Mouse (Mus musculus) liver, embryonic 11.5 days (tissue): ENCODE data around the gene Dck. TPM values are rescaled to one million over a fixed set of nuclear protein-coding genes. Genes with fewer than 3 reads are reported as not detected.
A peak's percentile ranks its signal among the peaks of the same experiment; 100 is the strongest.

Experiments
- ATAC-seq: fragments of 200-750 bp; cut with Nextera tagmentation; replicated peaks from 2 replicates; pipeline ENCODE4 v1.8.0; 2017; ENCODE audit warnings: moderate number of reproducible peaks, mild to moderate bottlenecking, moderate TSS enrichment, moderate library complexity; ENCODE audit not compliant: low FRiP score
- DNase-seq: peaks from one replicate; pipeline ENCODE4 v3.0.0-alpha.2; 2017; ENCODE audit warnings: low spot score
- H3K27ac ChIP-seq: fragments of 300-500 bp; sonication (generic); 2 replicates; pipeline ENCODE4 v1.5.1; 2014; ENCODE audit warnings: mild to moderate bottlenecking, low read depth, low read length, control low read depth
- H3K27me3 ChIP-seq: fragments of 300-500 bp; sonication (generic); replicated peaks from 2 replicates; pipeline ENCODE4 v1.6.1; 2014; ENCODE audit warnings: low read length, mixed read lengths; ENCODE audit not compliant: control insufficient read depth, insufficient read depth
- H3K36me3 ChIP-seq: fragments of 300-500 bp; sonication (generic); 2 replicates; pipeline ENCODE4 v1.6.1; 2014; ENCODE audit warnings: mild to moderate bottlenecking, low read length, moderate library complexity, mixed read lengths; ENCODE audit not compliant: control insufficient read depth, insufficient read depth
- H3K4me1 ChIP-seq: fragments of 300-500 bp; sonication (generic); replicated peaks from 2 replicates; pipeline ENCODE4 v1.6.1; 2014; ENCODE audit warnings: low read length, mixed read lengths; ENCODE audit not compliant: control insufficient read depth, insufficient read depth
- H3K4me2 ChIP-seq: fragments of 300-500 bp; sonication (generic); 2 replicates; pipeline ENCODE4 v1.6.1; 2014; ENCODE audit warnings: mild to moderate bottlenecking, control low read depth, moderate library complexity
- H3K4me3 ChIP-seq: fragments of 300-500 bp; sonication (generic); 2 replicates; pipeline ENCODE4 v1.5.1; 2014; ENCODE audit warnings: low read depth, low read length, control low read depth
- H3K9ac ChIP-seq: fragments of 300-500 bp; sonication (generic); 2 replicates; pipeline ENCODE4 v1.6.1; 2014; ENCODE audit warnings: low read depth, low read length, control low read depth
- H3K9me3 ChIP-seq: fragments of 300-500 bp; sonication (generic); 2 replicates; pipeline ENCODE4 v1.6.1; 2016; ENCODE audit warnings: low read length, inconsistent platforms, mixed read lengths; ENCODE audit not compliant: control insufficient read depth
- WGBS: fragments of 180-500 bp; shearing (Covaris S2); extraction: QIAGEN DNeasy Blood & Tissue Kit; methylation state at CpG from one replicate; pipeline ENCODE4 v1.1.7; 2014; 5-methylcytosine and 5-hydroxymethylcytosine counted together
- polyA plus RNA-seq: library from polyadenylated mRNA; unstranded; fragments of >200 nt; fragmentation: Nextera tagmentation; extraction: Ambion mirVana; gene quantifications from 2 replicates; pipeline ENCODE4 v1.2.1, GENCODE M21; 2014

Gene Dck
- polyA plus RNA-seq, 1 experiment from 2014 or later = 87.7 TPM

DNA sequence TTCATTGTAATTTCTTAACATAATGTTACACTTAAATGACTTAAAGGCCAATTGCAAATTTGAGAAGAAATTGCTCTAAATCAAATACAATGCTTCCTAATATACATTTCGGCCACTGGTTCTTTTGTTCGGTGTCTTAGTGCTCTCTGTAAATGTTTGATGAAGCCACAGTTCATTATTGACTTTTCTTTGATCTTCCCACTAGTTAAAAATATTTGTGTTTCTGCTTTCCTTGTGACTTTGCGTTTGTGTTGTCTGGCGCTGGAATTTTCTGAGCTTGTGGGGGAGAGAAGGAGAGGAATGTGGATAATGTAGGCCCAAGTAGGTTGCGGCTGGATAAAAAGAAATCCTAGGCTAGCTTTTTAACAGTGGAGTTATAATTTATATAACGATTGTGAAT, 32.3 kb downstream of the Dck start:
- Histone ChIP-seq H3K27ac (peak overlapping the region; percentile 55; the same call in 1 of the 2 replicates), H3K4me2 (no peak overlapping the region), H3K36me3 (no peaks in the 10 kb centered on the region), H3K9me3 (no peaks in the 10 kb centered on the region), H3K27me3 (no peaks in the 10 kb centered on the region), H3K4me3 (no peak overlapping the region), H3K4me1 (no peaks in the 10 kb centered on the region), H3K9ac (no peak overlapping the region)
- 71% methylated on average over 6 of the region's 6 CpGs for WGBS
- DNase-seq (no peak), ATAC-seq (no peak)

DNA sequence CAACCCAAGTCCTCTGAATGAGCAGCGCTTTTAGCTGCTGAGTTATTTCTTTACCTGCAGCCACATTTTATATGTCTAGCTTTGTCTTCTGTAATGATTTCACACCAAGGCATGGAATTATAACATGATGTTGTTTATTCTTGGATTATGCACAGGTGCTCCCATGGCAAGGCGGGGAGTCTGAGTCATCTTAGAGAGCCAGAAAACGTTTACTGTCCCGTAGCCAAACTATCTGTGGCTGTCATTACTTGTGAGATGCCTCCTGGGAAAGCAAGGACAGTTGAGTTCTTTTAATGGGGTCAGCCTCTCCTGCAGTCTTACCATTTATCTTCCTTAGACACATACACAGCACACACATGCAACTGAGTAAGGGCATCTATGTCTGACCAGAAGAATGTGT, 40.8 kb downstream of the Dck start:
- WGBS = 84% methylated on average over 4 of the region's 4 CpGs
- no peak overlapping the region for H3K4me2 ChIP-seq
- H3K4me3 ChIP-seq = no peak overlapping the region
- ATAC-seq (no peak), DNase-seq (no peak)
- H3K9ac ChIP-seq = no peak overlapping the region
- H3K9me3 ChIP-seq = no peaks in the 10 kb centered on the region
- H3K27me3 ChIP-seq = no peaks in the 10 kb centered on the region
- no peaks in the 10 kb centered on the region for H3K4me1 ChIP-seq
- no peak overlapping the region for H3K27ac ChIP-seq
- H3K36me3 ChIP-seq = no peaks in the 10 kb centered on the region

- Histone ChIP-seq H3K4me2 (no peak overlapping the region), H3K9ac (no peak overlapping the region), H3K9me3 (no peaks in the 10 kb centered on the region), H3K4me3 (no peak overlapping the region), H3K36me3 (no peaks in the 10 kb centered on the region), H3K27ac (no peak overlapping the region), H3K4me1 (no peaks in the 10 kb centered on the region), H3K27me3 (no peaks in the 10 kb centered on the region)
- ATAC-seq (no peak), DNase-seq (no peak)
- WGBS = 17% methylated on average over 5 of the region's 5 CpGs
Measured at GRCm38 (mm10) chr5:88806278-88806677, 41.5 kb downstream of the Dck start.

DNA sequence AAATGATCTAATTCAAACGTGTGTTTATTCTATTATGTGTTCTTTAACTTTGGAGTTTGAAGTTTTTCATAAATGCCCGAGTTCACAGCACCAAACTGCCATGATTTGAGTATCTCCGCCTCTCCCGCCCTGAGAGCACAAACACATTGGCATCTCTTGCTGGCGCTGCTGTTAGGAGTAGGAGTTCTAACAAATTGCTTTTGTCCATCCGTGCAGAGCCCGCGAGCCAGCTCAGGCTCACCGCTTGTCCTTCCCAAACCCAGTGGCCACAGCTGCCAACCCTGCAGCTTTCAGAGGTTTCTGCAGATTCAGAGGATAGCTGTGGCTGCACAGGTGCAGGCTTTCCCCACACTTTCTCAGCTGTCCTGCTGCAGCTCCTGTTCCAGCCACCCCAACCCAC, 42.5 kb downstream of the Dck start:
- no peaks in the 10 kb centered on the region for H3K9me3 ChIP-seq
- H3K9ac ChIP-seq = no peak overlapping the region
- no peaks in the 10 kb centered on the region for H3K27me3 ChIP-seq
- H3K36me3 ChIP-seq = no peaks in the 10 kb centered on the region
- H3K4me2 ChIP-seq = no peak overlapping the region
- WGBS = 37% methylated on average over 9 of the region's 9 CpGs
- ATAC-seq (no peak), DNase-seq (no peak)
- H3K4me3 ChIP-seq = no peak overlapping the region
- no peak overlapping the region for H3K27ac ChIP-seq
- H3K4me1 ChIP-seq = no peaks in the 10 kb centered on the region

DNA sequence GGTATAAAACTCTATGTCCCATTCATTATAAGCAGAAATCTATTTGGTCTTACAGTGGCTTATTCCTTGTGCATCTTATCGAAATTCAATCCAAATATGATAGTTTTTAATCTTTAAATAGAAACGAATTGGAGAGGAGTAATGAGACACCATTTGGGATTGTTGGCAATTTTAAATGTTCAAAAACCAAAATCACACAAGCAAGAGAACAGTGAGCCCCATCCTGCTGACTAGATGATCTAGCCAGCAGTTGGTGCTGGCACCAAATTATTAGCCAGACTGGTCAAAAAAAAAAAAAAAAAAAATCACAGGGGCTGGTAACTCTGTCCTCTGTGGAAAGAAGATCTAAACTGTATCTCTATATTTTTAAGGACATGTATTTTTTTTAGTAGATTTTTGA, 48.4 kb downstream of the Dck start:
- H3K27me3 ChIP-seq = no peaks in the 10 kb centered on the region
- no peaks in the 10 kb centered on the region for H3K4me1 ChIP-seq
- DNase-seq (no peak), ATAC-seq (no peak)
- H3K4me3 ChIP-seq = no peak overlapping the region
- H3K4me2 ChIP-seq = no peak overlapping the region
- H3K27ac ChIP-seq = no peak overlapping the region
- H3K36me3 ChIP-seq = no peaks in the 10 kb centered on the region
- 66% methylated on average over 2 of the region's 2 CpGs for WGBS
- no peaks in the 10 kb centered on the region for H3K9me3 ChIP-seq
- H3K9ac ChIP-seq = no peak overlapping the region

GRCm38 (mm10) chr5:88814552-88814951, 49.8 kb downstream of the Dck start:
- 82% methylated on average over 4 of the region's 4 CpGs for WGBS
- Histone ChIP-seq H3K27me3 (no peaks in the 10 kb centered on the region), H3K9me3 (no peaks in the 10 kb centered on the region), H3K27ac (no peak overlapping the region), H3K36me3 (no peaks in the 10 kb centered on the region), H3K9ac (no peak overlapping the region), H3K4me2 (no peak overlapping the region), H3K4me3 (no peak overlapping the region), H3K4me1 (no peaks in the 10 kb centered on the region)
- ATAC-seq (no peak), DNase-seq (no peak)

- Histone ChIP-seq H3K9me3 (no peaks in the 10 kb centered on the region), H3K27ac (no peak overlapping the region), H3K27me3 (no peaks in the 10 kb centered on the region), H3K9ac (no peak overlapping the region), H3K4me1 (no peaks in the 10 kb centered on the region), H3K4me2 (no peak overlapping the region), H3K4me3 (no peak overlapping the region), H3K36me3 (no peaks in the 10 kb centered on the region)
- ATAC-seq (no peak), DNase-seq (no peak)
- WGBS = 58% methylated on average over 1 of the region's 1 CpGs
Measured at GRCm38 (mm10) chr5:88821542-88821941, 56.7 kb downstream of the Dck start.

- no peak for ATAC-seq
- no peak overlapping the region for H3K9ac ChIP-seq
- H3K4me2 ChIP-seq = no peak overlapping the region
- no peak for DNase-seq
- H3K9me3 ChIP-seq = no peaks in the 10 kb centered on the region
- H3K27ac ChIP-seq = no peak overlapping the region
- H3K27me3 ChIP-seq = no peaks in the 10 kb centered on the region
- H3K4me3 ChIP-seq = no peak overlapping the region
- no peaks in the 10 kb centered on the region for H3K4me1 ChIP-seq
- no peaks in the 10 kb centered on the region for H3K36me3 ChIP-seq
- WGBS = 81% methylated on average over 10 of the region's 10 CpGs
Measured at GRCm38 (mm10) chr5:88824838-88825237, 60.0 kb downstream of the Dck start.

GRCm38 (mm10) chr5:88829835-88830571, 65.2 kb downstream of the Dck start:
- H3K4me3 ChIP-seq = no peak overlapping the region
- no peak overlapping the region for H3K9ac ChIP-seq
- no peak overlapping the region for H3K27ac ChIP-seq
- no peaks in the 10 kb centered on the region for H3K36me3 ChIP-seq
- H3K4me1 ChIP-seq = no peaks in the 10 kb centered on the region
- 73% methylated on average over 8 of the region's 8 CpGs for WGBS
- H3K9me3 ChIP-seq = no peaks in the 10 kb centered on the region
- no peak for DNase-seq
- H3K4me2 ChIP-seq = no peak overlapping the region
- no peak for ATAC-seq
- no peaks in the 10 kb centered on the region for H3K27me3 ChIP-seq
